Mouse (Mus musculus) brain, embryonic 14.5 days (tissue): ENCODE data around the gene Baz1a.

ENCODE experiments used
- CTCF ChIP-seq: fragments of 200-500 bp; IDR thresholded peaks from 2 replicates; pipeline ENCODE4 v1.5.1; 2012; ENCODE audit warnings: inconsistent platforms, mild to moderate bottlenecking, moderate library complexity, borderline replicate concordance; ENCODE audit not compliant: insufficient read depth, insufficient read length; ENCODE audit errors: extremely low read depth
- POLR2A ChIP-seq: fragments of 200-500 bp; IDR thresholded peaks from 2 replicates; pipeline ENCODE4 v1.6.1; 2012; ENCODE audit warnings: mild to moderate bottlenecking, inconsistent platforms, borderline replicate concordance; ENCODE audit not compliant: poor library complexity, insufficient read depth, insufficient read length, severe bottlenecking; ENCODE audit errors: extremely low read depth

DNA sequence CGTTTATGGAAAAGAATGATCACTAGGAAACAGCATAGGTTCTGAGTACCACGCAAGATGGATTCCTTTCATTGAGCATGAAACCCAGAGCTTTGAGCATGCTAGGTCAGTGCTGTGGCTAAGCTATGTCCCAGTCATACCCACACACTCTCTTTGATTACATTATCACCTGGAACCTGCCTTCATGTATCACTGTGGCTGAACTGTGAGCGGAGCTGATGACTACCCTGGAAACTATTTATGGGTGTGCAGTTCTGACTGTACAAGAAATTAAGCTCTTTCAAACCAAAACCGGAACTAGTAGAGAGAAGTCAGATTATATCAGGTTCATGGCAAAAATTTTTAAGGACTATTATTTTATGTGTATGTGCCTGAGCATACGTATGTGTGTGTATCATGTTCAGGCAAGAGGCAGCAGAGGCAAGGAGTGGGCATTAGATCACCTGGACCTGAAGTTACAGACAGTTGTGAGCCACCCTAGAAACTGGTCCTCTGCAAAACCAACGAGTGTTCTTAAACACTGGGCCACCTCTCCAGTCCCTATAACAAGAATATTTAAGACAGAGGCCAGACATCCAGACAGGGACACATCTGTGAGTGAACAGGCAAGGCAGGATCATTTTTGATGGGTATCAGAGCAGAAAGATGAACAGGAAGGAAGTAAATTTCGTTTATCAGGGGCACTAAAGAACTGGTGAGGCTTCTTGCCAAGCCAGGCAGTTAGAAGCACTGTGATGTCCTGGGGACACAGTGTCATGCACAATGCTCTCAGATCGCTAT, 2.4 kb upstream of the Baz1a start:
- TF ChIP-seq POLR2A: no peak
- TF ChIP-seq CTCF: no peak
